Mouse (Mus musculus) kidney, adult 2 months (tissue): ENCODE data around the gene Cd3g.

Experiments
- CTCF ChIP-seq: fragments of 200-500 bp; conservative IDR thresholded peaks from 2 replicates; pipeline ENCODE4 v1.5.1; 2011; ENCODE audit warnings: low read depth, mild to moderate bottlenecking, control low read depth, low read length, moderate library complexity, mixed read lengths; ENCODE audit not compliant: insufficient read depth, insufficient read length
- POLR2A ChIP-seq: fragments of 200-500 bp; IDR thresholded peaks from one replicate; pipeline ENCODE4 v1.6.1; 2011; ENCODE audit warnings: low read depth, low read length, control low read depth

GRCm38 (mm10) chr9:44993268-44993667 lies 13.0 kb upstream of the Cd3g start:
- no peak for TF ChIP-seq CTCF
- TF ChIP-seq POLR2A = no peak
